Mouse (Mus musculus): ENCODE measurements at regions not wholly inside any gene's neighbourhood (a gene's known extent, or its start where the extent isn't known, plus 50 kb on each side); places are given as distances from the start of the nearest gene placed in this dataset.

- TF ChIP-seq CTCF (IDR thresholded peaks at IDR 0.05; ENCODE audit: low read depth, low read length) (no peak), TAL1 (conservative IDR thresholded peaks at IDR 0.05; ENCODE audit: low read depth, low read length) (no peak), GATA2 (IDR thresholded peaks at IDR 0.05; ENCODE audit: borderline replicate concordance, low read depth, low read length) (no peak), GATA1 (IDR thresholded peaks at IDR 0.05; ENCODE audit: borderline replicate concordance, low read length) (no peak)
Observed at GRCm38 (mm10) chr8:54380191-54380590, 149.2 kb upstream of the Asb5 start.
